Mouse (Mus musculus) hematopoietic stem cell, adult 5-6 weeks (primary cell): ENCODE data around the gene Nrxn1. TPM values are rescaled to one million over a fixed set of nuclear protein-coding genes. Genes with fewer than 3 reads are reported as not detected.
A peak's percentile ranks its signal among the peaks of the same experiment; 100 is the strongest.
"Not testable (repeated sequence)": the region's sequence is repeated elsewhere in the genome, so short reads cannot be mapped to it uniquely, and the experiment has no call there.

Experiments
- ATAC-seq, 2 experiments: fragments of 125-278 bp in 1 of 2; replicated peaks in 1 of 2; 2 replicates each; pipeline ENCODE4 v1.8.0; 2016 to 2017; ENCODE audit warnings: inconsistent platforms in 2 of 2, mild to moderate bottlenecking in 2 of 2, moderate number of reproducible peaks in 2 of 2, low read depth in 1 of 2, moderate TSS enrichment in 1 of 2; ENCODE audit not compliant: low FRiP score in 2 of 2, poor library complexity in 2 of 2, severe bottlenecking in 2 of 2, insufficient read depth in 1 of 2, low TSS enrichment in 1 of 2
- total RNA-seq: library from RNA; stranded (forward); fragments of 172-1452, 232-1000 nt; gene quantifications from 2 replicates; pipeline ENCODE4 v1.2.3, GENCODE M21; 2017

Nrxn1 gene
- total RNA-seq, 1 experiment from 2014 or later: 51.8 TPM

- ATAC-seq: no peak
Observed at GRCm38 (mm10) chr17:90583196-90583595, 509.7 kb downstream of the Nrxn1 start.

GRCm38 (mm10) chr17:90569877-90570276, 523.0 kb downstream of the Nrxn1 start:
- ATAC-seq: no peak

GRCm38 (mm10) chr17:90565186-90565585, 527.7 kb downstream of the Nrxn1 start:
- no peak for ATAC-seq

GRCm38 (mm10) chr17:90556376-90556775, 536.5 kb downstream of the Nrxn1 start:
- no peak for ATAC-seq

GRCm38 (mm10) chr17:90550415-90550814, 542.5 kb downstream of the Nrxn1 start:
- no peak for ATAC-seq

- no peak for ATAC-seq
Observed at GRCm38 (mm10) chr17:90546806-90547205, 546.1 kb downstream of the Nrxn1 start.

- no peak for ATAC-seq
Observed at GRCm38 (mm10) chr17:90544639-90545259, 548.1 kb downstream of the Nrxn1 start.

GRCm38 (mm10) chr17:90543986-90544638, 548.8 kb downstream of the Nrxn1 start:
- ATAC-seq: no peak

- ATAC-seq: no peak
Observed at GRCm38 (mm10) chr17:90531443-90531842, 561.4 kb downstream of the Nrxn1 start.

GRCm38 (mm10) chr17:90506026-90506425, 586.8 kb downstream of the Nrxn1 start:
- ATAC-seq: no peak

GRCm38 (mm10) chr17:90503999-90504398, 588.9 kb downstream of the Nrxn1 start:
- not testable (repeated sequence) for ATAC-seq

- peak; percentile 67 to 69; a peak in 3 of 4 replicates for ATAC-seq
Observed at GRCm38 (mm10) chr17:90501023-90501675, 591.7 kb downstream of the Nrxn1 start.

GRCm38 (mm10) chr17:90479531-90480250, 613.2 kb downstream of the Nrxn1 start:
- no peak for ATAC-seq

- no peak for ATAC-seq
Observed at GRCm38 (mm10) chr17:90456748-90457147, 636.1 kb downstream of the Nrxn1 start.

- ATAC-seq: peak; percentile 66 to 67
Observed at GRCm38 (mm10) chr17:90455904-90456303, 637.0 kb downstream of the Nrxn1 start.

- ATAC-seq: peak; percentile 43 to 48; a peak in 2 of 4 replicates
Observed at GRCm38 (mm10) chr17:90455409-90455775, 637.5 kb downstream of the Nrxn1 start.

GRCm38 (mm10) chr17:90454738-90455408, 638.0 kb downstream of the Nrxn1 start:
- ATAC-seq: peak; percentile 55 to 57
